Mouse (Mus musculus) C2C12 (cell line): Measurements from ENCODE around the gene Txndc2. TPM values are rescaled to one million over a fixed set of nuclear protein-coding genes. Genes with fewer than 3 reads are reported as not detected.

Experiments used
- H3K27me3 ChIP-seq: one replicate; pipeline ENCODE4 v1.6.1; 2011; ENCODE audit not compliant: control insufficient read depth, insufficient read depth, insufficient read length
- H3K36me3 ChIP-seq: one replicate; pipeline ENCODE4 v1.6.1; 2011; ENCODE audit not compliant: control insufficient read depth, insufficient read depth
- H3K4me3 ChIP-seq: one replicate; pipeline ENCODE4 v1.5.1; 2011; ENCODE audit warnings: mild to moderate bottlenecking, control low read depth; ENCODE audit not compliant: poor library complexity, insufficient read depth, severe bottlenecking
- H3K79me2 ChIP-seq: one replicate; pipeline ENCODE4 v1.6.1; 2011; ENCODE audit not compliant: control insufficient read depth, insufficient read depth
- H3K79me3 ChIP-seq: one replicate; pipeline ENCODE4 v1.6.1; 2011; ENCODE audit warnings: low read depth, control low read depth
- H3ac ChIP-seq: one replicate; pipeline ENCODE3; 2011; ENCODE audit warnings: low read depth; ENCODE audit not compliant: control insufficient read depth, insufficient read length
- CEBPB ChIP-seq: IDR thresholded peaks from one replicate; pipeline ENCODE4 v1.6.1; 2011; ENCODE audit warnings: low read depth, mild to moderate bottlenecking, control low read depth, moderate library complexity
- CTCF ChIP-seq: IDR thresholded peaks from one replicate; pipeline ENCODE4 v1.5.1; 2011; ENCODE audit not compliant: control insufficient read depth, insufficient read depth, insufficient read length
- FOSL1 ChIP-seq: IDR thresholded peaks from one replicate; pipeline ENCODE4 v1.8.0; 2011; ENCODE audit warnings: mild to moderate bottlenecking, low read length; ENCODE audit not compliant: poor library complexity, insufficient read depth, severe bottlenecking
- MAX ChIP-seq: IDR thresholded peaks from one replicate; pipeline ENCODE4 v1.6.1; 2011; ENCODE audit warnings: mild to moderate bottlenecking, control low read depth
- MYOD1 ChIP-seq: IDR thresholded peaks from one replicate; pipeline ENCODE4 v1.6.1; 2011; ENCODE audit warnings: low read depth; ENCODE audit not compliant: control insufficient read depth, insufficient read length
- MYOG ChIP-seq: IDR thresholded peaks from one replicate; pipeline ENCODE4 v1.6.1; 2011; ENCODE audit not compliant: control insufficient read depth, insufficient read length; ENCODE audit errors: extremely low read depth
- USF1 ChIP-seq: IDR thresholded peaks from one replicate; pipeline ENCODE4 v1.6.1; 2011; ENCODE audit warnings: low read depth, mild to moderate bottlenecking, control low read depth, moderate library complexity
- polyA plus RNA-seq: library from polyadenylated mRNA; unstranded; fragments of >200 nt; fragmentation: generic; extraction: Trizol; gene quantifications from one replicate; pipeline ENCODE4 v1.2.1, GENCODE M21; 2012; ENCODE audit warnings: missing spikeins

Txndc2 gene
- polyA plus RNA-seq, 1 experiment = 0.12 TPM

GRCm38 (mm10) chr17:65679806-65680446, 38.0 kb upstream of the Txndc2 start:
- H3ac ChIP-seq = no peak overlapping the region
- no peak overlapping the region for H3K4me3 ChIP-seq
- peaks cover 8% of the 10 kb centered on the region for H3K79me3 ChIP-seq
- TF ChIP-seq USF1 = no peak
- no peak for TF ChIP-seq FOSL1
- H3K36me3 ChIP-seq = peaks cover 32% of the 10 kb centered on the region
- H3K27me3 ChIP-seq = no peaks in the 10 kb centered on the region
- H3K79me2 ChIP-seq = peaks cover 24% of the 10 kb centered on the region

GRCm38 (mm10) chr17:65677742-65678141, 35.8 kb upstream of the Txndc2 start:
- peaks cover 43% of the 10 kb centered on the region for H3K36me3 ChIP-seq
- H3K79me3 ChIP-seq = peaks cover 3% of the 10 kb centered on the region
- no peak overlapping the region for H3K4me3 ChIP-seq
- no peaks in the 10 kb centered on the region for H3K27me3 ChIP-seq
- H3ac ChIP-seq = no peak overlapping the region
- TF ChIP-seq CEBPB (no peak), MYOG (no peak), FOSL1 (no peak), MYOD1 (no peak), CTCF (no peak), USF1 (no peak), MAX (no peak)
- peaks cover 15% of the 10 kb centered on the region for H3K79me2 ChIP-seq

- H3K79me2 ChIP-seq = peaks cover 5% of the 10 kb centered on the region
Observed at GRCm38 (mm10) chr17:65676536-65676935, 34.6 kb upstream of the Txndc2 start.

GRCm38 (mm10) chr17:65675985-65676384, 34.0 kb upstream of the Txndc2 start:
- Histone ChIP-seq H3K79me2 (peaks cover 5% of the 10 kb centered on the region), H3ac (no peak overlapping the region), H3K36me3 (peaks cover 51% of the 10 kb centered on the region), H3K4me3 (no peak overlapping the region), H3K79me3 (peaks cover 3% of the 10 kb centered on the region), H3K27me3 (no peaks in the 10 kb centered on the region)
- TF ChIP-seq FOSL1 (no peak), MAX (no peak), MYOG (no peak), CEBPB (no peak), CTCF (no peak), MYOD1 (no peak), USF1 (no peak)

More at GRCm38 (mm10) chr17:65676536-65676935, 34.6 kb upstream of the Txndc2 start:
- no peak overlapping the region for H3K4me3 ChIP-seq
- peaks cover 46% of the 10 kb centered on the region for H3K36me3 ChIP-seq
- TF ChIP-seq FOSL1 = no peak
- no peak for TF ChIP-seq MYOG
- no peaks in the 10 kb centered on the region for H3K27me3 ChIP-seq
- H3ac ChIP-seq = no peak overlapping the region
- H3K79me3 ChIP-seq = peaks cover 3% of the 10 kb centered on the region

GRCm38 (mm10) chr17:65674710-65675171, 32.8 kb upstream of the Txndc2 start:
- no peak overlapping the region for H3K4me3 ChIP-seq
- peaks cover 5% of the 10 kb centered on the region for H3K79me2 ChIP-seq
- TF ChIP-seq MYOD1 (no peak), MAX (no peak), CTCF (no peak), MYOG (no peak)
- H3K36me3 ChIP-seq = peaks cover 51% of the 10 kb centered on the region
- no peaks in the 10 kb centered on the region for H3K27me3 ChIP-seq
- no peak overlapping the region for H3ac ChIP-seq
- peaks cover 3% of the 10 kb centered on the region for H3K79me3 ChIP-seq

- no peak for TF ChIP-seq MAX
- TF ChIP-seq CTCF = no peak
- no peak for TF ChIP-seq MYOD1
- no peak for TF ChIP-seq FOSL1
- no peak for TF ChIP-seq USF1
- TF ChIP-seq CEBPB = no peak
- TF ChIP-seq MYOG = no peak
- H3K27me3 ChIP-seq = no peaks in the 10 kb centered on the region
- H3K4me3 ChIP-seq = no peak overlapping the region
- peaks cover 3% of the 10 kb centered on the region for H3K79me2 ChIP-seq
- H3ac ChIP-seq = no peak overlapping the region
- peaks cover 43% of the 10 kb centered on the region for H3K36me3 ChIP-seq
- H3K79me3 ChIP-seq = no peaks in the 10 kb centered on the region
Observed at GRCm38 (mm10) chr17:65672926-65673325, 31.0 kb upstream of the Txndc2 start.
